Mouse (Mus musculus) frontal cortex, postnatal 10 days (tissue): ENCODE results near the gene Barhl1.

Experiments used
- DNase-seq, 2 experiments: peaks; one replicate each; pipeline ENCODE4 v3.0.0; 2022; ENCODE audit warnings: low spot score in 2 of 2, mixed read lengths in 1 of 2

Gene Barhl1

DNA sequence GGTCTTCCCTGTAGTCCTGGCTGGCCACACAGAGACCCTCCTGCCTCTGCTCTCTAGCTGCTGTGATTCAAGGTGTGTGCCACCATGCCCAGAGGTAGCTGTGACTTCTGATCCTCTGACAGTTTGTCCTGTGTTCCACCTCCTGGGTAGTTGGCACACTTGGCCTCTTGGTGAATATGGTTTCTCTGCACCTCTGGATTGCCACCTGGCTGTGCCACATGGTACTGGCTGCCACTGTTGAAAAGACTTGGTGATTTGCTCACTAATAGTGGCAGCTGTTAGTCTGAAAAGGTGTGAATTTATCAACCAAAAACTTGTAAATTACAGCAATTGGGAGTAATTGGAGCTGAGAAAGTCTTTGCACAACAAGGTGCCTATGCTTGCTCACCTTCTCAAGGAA lies 52.6 kb downstream of the Barhl1 start:
- no peak for DNase-seq

GRCm38 (mm10) chr2:28860678-28861423 lies 55.6 kb downstream of the Barhl1 start:
- no peak for DNase-seq

DNA sequence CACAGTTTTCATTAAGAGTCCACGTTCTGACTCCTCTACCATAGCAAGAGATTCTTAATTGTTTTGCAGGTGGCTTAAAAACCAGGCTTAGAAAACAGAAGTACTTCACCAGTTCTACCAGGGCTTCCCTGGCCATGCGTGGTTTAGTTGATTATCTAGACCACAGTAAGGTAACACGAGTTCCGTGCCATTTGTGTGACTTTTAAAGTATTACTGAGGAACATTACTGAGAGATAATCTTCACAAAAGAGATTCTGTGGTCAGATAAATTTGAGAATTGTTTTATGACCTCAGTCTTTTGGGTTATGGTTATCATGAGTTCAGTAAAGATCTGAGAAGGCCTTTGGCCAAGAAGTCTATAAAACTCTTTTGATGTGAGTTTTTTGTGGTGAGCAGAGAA lies 57.2 kb downstream of the Barhl1 start:
- DNase-seq, result no peak
